Mouse (Mus musculus) lung, adult 2 months (tissue): ENCODE data around the gene Ndufs8.

ENCODE experiments used
- CTCF ChIP-seq: fragments of 200-500 bp; IDR thresholded peaks from 2 replicates; pipeline ENCODE4 v1.5.1; 2011; ENCODE audit warnings: mild to moderate bottlenecking, low read length, control low read depth; ENCODE audit not compliant: insufficient read depth
- POLR2A ChIP-seq: fragments of 200-500 bp; IDR thresholded peaks from 2 replicates; pipeline ENCODE4 v1.6.1; 2011; ENCODE audit warnings: low read depth, mild to moderate bottlenecking, control low read depth, low read length, borderline replicate concordance; ENCODE audit errors: extremely low read depth

GRCm38 (mm10) chr19:3950331-3950730 lies 37.8 kb upstream of the Ndufs8 start:
- TF ChIP-seq CTCF (no peak), POLR2A (no peak)
